Mouse (Mus musculus) midbrain, embryonic 11.5 days (tissue): ENCODE data around the gene Tmprss7. TPM values are rescaled to one million over a fixed set of nuclear protein-coding genes. Genes with fewer than 3 reads are reported as not detected.
A peak's percentile ranks its signal among the peaks of the same experiment; 100 is the strongest.

Experiments used
- ATAC-seq: fragments of 200-750 bp; cut with Nextera tagmentation; 2 replicates; pipeline ENCODE4 v1.8.0; 2017; ENCODE audit warnings: moderate TSS enrichment, moderate library complexity; ENCODE audit not compliant: low FRiP score
- DNase-seq: peaks from one replicate; pipeline ENCODE4 v3.0.0; 2015; ENCODE audit warnings: low spot score; ENCODE audit errors: missing footprints
- H3K27ac ChIP-seq: fragments of 300-500 bp; sonication (generic); 2 replicates; pipeline ENCODE4 v1.5.1; 2014; ENCODE audit warnings: low read depth, low read length
- H3K27me3 ChIP-seq: fragments of 300-500 bp; sonication (generic); 2 replicates; pipeline ENCODE4 v1.6.1; 2014; ENCODE audit warnings: mild to moderate bottlenecking, low read length, moderate library complexity, mixed read lengths; ENCODE audit not compliant: control insufficient read depth, insufficient read depth
- H3K36me3 ChIP-seq: fragments of 300-500 bp; sonication (generic); 2 replicates; pipeline ENCODE4 v1.6.1; 2014; ENCODE audit warnings: mild to moderate bottlenecking, low read length, moderate library complexity, mixed read lengths; ENCODE audit not compliant: control insufficient read depth, insufficient read depth
- H3K4me1 ChIP-seq: fragments of 300-500 bp; sonication (generic); 2 replicates; pipeline ENCODE4 v1.6.1; 2014; ENCODE audit warnings: low read length; ENCODE audit not compliant: control insufficient read depth, insufficient read depth
- H3K4me2 ChIP-seq: fragments of 300-500 bp; sonication (generic); 2 replicates; pipeline ENCODE4 v1.6.1; 2014; ENCODE audit warnings: mild to moderate bottlenecking, moderate library complexity
- H3K4me3 ChIP-seq: fragments of 300-500 bp; sonication (generic); 2 replicates; pipeline ENCODE4 v1.5.1; 2014; ENCODE audit warnings: low read depth, low read length
- H3K9ac ChIP-seq: fragments of 300-500 bp; sonication (generic); 2 replicates; pipeline ENCODE4 v1.6.1; 2014; ENCODE audit warnings: low read length
- H3K9me3 ChIP-seq: fragments of 300-500 bp; sonication (generic); 2 replicates; pipeline ENCODE4 v1.6.1; 2016; ENCODE audit warnings: low read length; ENCODE audit not compliant: control insufficient read depth
- WGBS: fragments of 180-500 bp; shearing (Covaris S2); extraction: QIAGEN DNeasy Blood & Tissue Kit; methylation state at CpG from one replicate; pipeline ENCODE4 v1.1.7; 2014; 5-methylcytosine and 5-hydroxymethylcytosine counted together
- polyA plus RNA-seq: library from polyadenylated mRNA; unstranded; fragments of >200 nt; fragmentation: Nextera tagmentation; extraction: Ambion mirVana; gene quantifications from 2 replicates; pipeline ENCODE4 v1.2.1, GENCODE M21; 2014

The Tmprss7 gene
- polyA plus RNA-seq = 0.18 and 0.32 TPM in 2 replicates

GRCm38 (mm10) chr16:45693558-45693957 is at the start of gene Tmprss7:
Tmprss7 (minus strand) TSS chr16:45693658.
- WGBS = 80% methylated on average over 10 of the region's 10 CpGs
- ATAC-seq (no peak), DNase-seq (no peak)
- Histone ChIP-seq H3K36me3 (no peaks in the 10 kb centered on the region), H3K4me2 (no peak within 1 kb of the TSS), H3K4me3 (no peak within 1 kb of the TSS), H3K4me1 (peaks cover 13% of the 10 kb centered on the region), H3K9me3 (no peaks in the 10 kb centered on the region), H3K27me3 (no peaks in the 10 kb centered on the region), H3K27ac (no peak within 1 kb of the TSS), H3K9ac (no peak within 1 kb of the TSS)

GRCm38 (mm10) chr16:45742615-45743476 is 49.4 kb upstream of the Tmprss7 start, which contains the start of gene Abhd10:
Abhd10 (minus strand) TSS chr16:45742955.
- Histone ChIP-seq H3K9me3 (no peaks in the 10 kb centered on the region), H3K9ac (peak within 1 kb of the TSS; percentile 97), H3K27me3 (no peaks in the 10 kb centered on the region), H3K4me1 (peaks cover 10% of the 10 kb centered on the region; the same call in 1 of the 2 replicates), H3K4me3 (peak within 1 kb of the TSS; percentile 68), H3K4me2 (peak within 1 kb of the TSS; percentile 54), H3K27ac (peak within 1 kb of the TSS; percentile 69), H3K36me3 (no peaks in the 10 kb centered on the region)
- under 1% methylated on average over 51 of the region's 51 CpGs for WGBS
- DNase-seq (peak; percentile 100), ATAC-seq (peak; percentile 98)

- Histone ChIP-seq H3K4me3 (no peak overlapping the region), H3K27ac (no peak overlapping the region), H3K9me3 (no peaks in the 10 kb centered on the region), H3K27me3 (no peaks in the 10 kb centered on the region), H3K4me1 (peaks cover 7% of the 10 kb centered on the region; the same call in 1 of the 2 replicates), H3K4me2 (no peak overlapping the region), H3K36me3 (peaks cover 11% of the 10 kb centered on the region; the same call in 1 of the 2 replicates), H3K9ac (no peak overlapping the region)
- DNase-seq = no peak
- ATAC-seq = no peak
- 91% methylated on average over 8 of the region's 8 CpGs for WGBS
Observed at GRCm38 (mm10) chr16:45737880-45738279, 44.4 kb upstream of the Tmprss7 start.

- WGBS = 98% methylated on average over 3 of the region's 3 CpGs
- H3K4me2 ChIP-seq = no peak overlapping the region
- no peak overlapping the region for H3K4me3 ChIP-seq
- no peak overlapping the region for H3K9ac ChIP-seq
- no peak overlapping the region for H3K27ac ChIP-seq
- ATAC-seq (no peak), DNase-seq (no peak)
- no peaks in the 10 kb centered on the region for H3K27me3 ChIP-seq
- no peaks in the 10 kb centered on the region for H3K9me3 ChIP-seq
- H3K36me3 ChIP-seq = peaks cover 11% of the 10 kb centered on the region; the same call in 1 of the 2 replicates
- peaks cover 7% of the 10 kb centered on the region; the same call in 1 of the 2 replicates for H3K4me1 ChIP-seq
Observed at GRCm38 (mm10) chr16:45736724-45737123, 43.3 kb upstream of the Tmprss7 start.

GRCm38 (mm10) chr16:45729163-45729562 is 35.7 kb upstream of the Tmprss7 start:
- no peak for ATAC-seq
- Histone ChIP-seq H3K27me3 (no peaks in the 10 kb centered on the region), H3K36me3 (no peaks in the 10 kb centered on the region; the same call in 1 of the 2 replicates), H3K4me1 (peaks cover 5% of the 10 kb centered on the region), H3K4me3 (no peak overlapping the region), H3K9me3 (no peaks in the 10 kb centered on the region), H3K27ac (no peak overlapping the region), H3K4me2 (no peak overlapping the region), H3K9ac (no peak overlapping the region)
- WGBS = 84% methylated on average over 5 of the region's 5 CpGs
- no peak for DNase-seq

- H3K4me2 ChIP-seq = peak overlapping the region; percentile 57
- H3K4me3 ChIP-seq = peak overlapping the region; percentile 62
- H3K36me3 ChIP-seq = no peaks in the 10 kb centered on the region
- peaks cover 15% of the 10 kb centered on the region for H3K4me1 ChIP-seq
- DNase-seq = peak; percentile 98
- peak; percentile 87 for ATAC-seq
- peak overlapping the region; percentile 91 for H3K9ac ChIP-seq
- 1% methylated on average over 10 of the region's 10 CpGs for WGBS
- H3K27me3 ChIP-seq = no peaks in the 10 kb centered on the region
- H3K9me3 ChIP-seq = no peaks in the 10 kb centered on the region
- peak overlapping the region; percentile 94 for H3K27ac ChIP-seq
Observed at GRCm38 (mm10) chr16:45724742-45725102, 31.3 kb upstream of the Tmprss7 start.

GRCm38 (mm10) chr16:45724061-45724741 is 30.7 kb upstream of the Tmprss7 start, which contains the start of gene Tagln3:
Tagln3 (minus strand) TSS chr16:45724608.
- Histone ChIP-seq H3K4me3 (peak within 1 kb of the TSS; percentile 62), H3K4me1 (peaks cover 15% of the 10 kb centered on the region), H3K27ac (peak within 1 kb of the TSS; percentile 94), H3K27me3 (no peaks in the 10 kb centered on the region), H3K4me2 (peak within 1 kb of the TSS; percentile 57), H3K36me3 (no peaks in the 10 kb centered on the region), H3K9me3 (no peaks in the 10 kb centered on the region), H3K9ac (peak within 1 kb of the TSS; percentile 91)
- DNase-seq (no peak), ATAC-seq (peak; percentile 92)
- under 1% methylated on average over 30 of the region's 30 CpGs for WGBS

GRCm38 (mm10) chr16:45723172-45723901 is 29.9 kb upstream of the Tmprss7 start:
- Histone ChIP-seq H3K4me1 (peaks cover 15% of the 10 kb centered on the region), H3K4me2 (peak overlapping the region; percentile 57), H3K27ac (peak overlapping the region; percentile 94), H3K27me3 (no peaks in the 10 kb centered on the region), H3K9ac (peak overlapping the region; percentile 91), H3K36me3 (peaks cover 3% of the 10 kb centered on the region), H3K4me3 (peak overlapping the region; percentile 62), H3K9me3 (no peaks in the 10 kb centered on the region)
- 42% methylated on average over 6 of the region's 6 CpGs for WGBS
- ATAC-seq (peak; percentile 38), DNase-seq (peak; percentile 96)
